11 mouse cellular contexts compared by ENCODE assay signal in the genomic region with DNA sequence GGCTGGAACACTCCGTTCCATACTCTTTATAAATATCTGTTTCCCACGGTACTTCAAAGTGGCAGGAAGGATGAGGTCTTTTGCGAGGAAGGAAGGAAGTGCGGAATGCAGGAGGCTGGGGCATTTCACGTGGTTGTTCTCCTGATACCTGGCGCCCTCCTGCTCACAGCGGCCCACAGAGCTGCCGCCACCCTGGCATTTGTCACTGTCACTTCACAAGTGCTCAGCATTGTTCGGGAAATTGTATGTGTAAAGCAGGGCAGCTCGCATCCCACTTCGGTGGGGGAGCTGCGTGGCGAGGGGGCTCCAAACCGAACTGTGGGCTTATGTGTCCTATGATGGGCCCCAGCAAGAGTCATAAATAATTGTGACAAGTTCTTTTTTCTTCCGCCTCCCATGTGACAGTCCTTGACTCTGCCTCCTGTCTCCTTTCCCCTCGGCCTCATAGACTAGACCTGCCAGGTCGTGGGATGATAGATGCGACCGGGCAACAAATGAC.
DNase-seq lines count a peak whose midpoint lies in the region; ATAC-seq and TF ChIP-seq lines count a peak whose summit lies in the region.
"Had no signal": no experiment of that assay in that cellular context is flagged by ENCODE, and none has a peak within 500 bp of the region (broad histone marks: within the 10 kb centered on the region; RNA-seq: fewer than 3 reads in every experiment).

No protein-coding gene starts in this region.

- H3K36me3 ChIP-seq in hindbrain, postnatal 0 days (ENCODE audit: insufficient read depth, low read length) = no peaks in the 10 kb centered on the region
- no peaks in the 10 kb centered on the region for H3K36me3 ChIP-seq in lung, postnatal 0 days (ENCODE audit: insufficient read depth, low read length)
- H3K36me3 ChIP-seq in forebrain, embryonic 14.5 days (ENCODE audit: control insufficient read depth, insufficient read depth, low read length) = no peaks in the 10 kb centered on the region
- no peaks in the 10 kb centered on the region for H3K36me3 ChIP-seq in forebrain, postnatal 0 days (ENCODE audit: insufficient read depth)

- H3K9me3 ChIP-seq in hindbrain, postnatal 0 days (ENCODE audit: low read length) = no peaks in the 10 kb centered on the region
- H3K9me3 ChIP-seq in lung, postnatal 0 days (ENCODE audit: low read length) = no peaks in the 10 kb centered on the region
- H3K9me3 ChIP-seq in forebrain, embryonic 14.5 days (replicated peaks; ENCODE audit: control insufficient read depth, low read length) = no peaks in the 10 kb centered on the region
- no peaks in the 10 kb centered on the region for H3K9me3 ChIP-seq in forebrain, postnatal 0 days (ENCODE audit: low read length)
- H3K9me3 ChIP-seq: forebrain, embryonic 13.5 days had no signal

- H3K4me3 ChIP-seq in hindbrain, postnatal 0 days (ENCODE audit: low read length) = no peak overlapping the region
- no peak overlapping the region for H3K4me3 ChIP-seq in lung, postnatal 0 days (ENCODE audit: low read depth, low read length)
- H3K4me3 ChIP-seq in forebrain, embryonic 14.5 days (ENCODE audit: low read depth, low read length) = no peak overlapping the region
- H3K4me3 ChIP-seq in forebrain, postnatal 0 days (ENCODE audit: low read depth, low read length) = no peak overlapping the region
- H3K4me3 ChIP-seq: forebrain, embryonic 13.5 days; left cerebral cortex, adult 2 months had no signal

- peak; percentile 22 for DNase-seq in adrenal gland, adult 8-10 months
- peak; percentile 44 for DNase-seq in embryo, embryonic 11 days
- peak; percentile 22 for DNase-seq in hindbrain, postnatal 0 days (ENCODE audit: low spot score)
- peak; percentile 23 for DNase-seq in lung, postnatal 0 days (ENCODE audit: low spot score)
- DNase-seq in forebrain, embryonic 14.5 days (ENCODE audit: low spot score) = no peak
- no peak for DNase-seq in right cerebral cortex, postnatal 25 days
- no peak for DNase-seq in forebrain, postnatal 0 days
- DNase-seq in layer of hippocampus, adult 11-12 months (ENCODE audit: low spot score) = no peak
- DNase-seq: cerebellum, adult 9-10 months had no signal

- ATAC-seq in hindbrain, postnatal 0 days = no peak
- peak; percentile 69 for ATAC-seq in lung, postnatal 0 days
- no peak for ATAC-seq in forebrain, embryonic 14.5 days
- ATAC-seq in forebrain, postnatal 0 days = no peak
- ATAC-seq: forebrain, embryonic 13.5 days had no signal

- H3K27ac ChIP-seq in hindbrain, postnatal 0 days = no peak overlapping the region
- H3K27ac ChIP-seq in lung, postnatal 0 days (ENCODE audit: low read length) = no peak overlapping the region
- H3K27ac ChIP-seq in forebrain, embryonic 14.5 days (ENCODE audit: low read depth, low read length) = no peak overlapping the region
- H3K27ac ChIP-seq in forebrain, postnatal 0 days (ENCODE audit: low read depth, low read length) = no peak overlapping the region
- H3K27ac ChIP-seq: forebrain, embryonic 13.5 days; left cerebral cortex, adult 2 months had no signal

- H3K4me2 ChIP-seq in hindbrain, postnatal 0 days (ENCODE audit: low read depth, low read length) = peak overlapping the region; percentile 18; the same call in 1 of the 2 replicates
- H3K4me2 ChIP-seq in lung, postnatal 0 days (replicated peaks; ENCODE audit: low read depth, low read length) = no peak overlapping the region; the same call in 1 of the 2 replicates
- H3K4me2 ChIP-seq in forebrain, embryonic 14.5 days (ENCODE audit: low read length) = no peak overlapping the region
- no peak overlapping the region for H3K4me2 ChIP-seq in forebrain, postnatal 0 days (ENCODE audit: low read depth)
- H3K4me2 ChIP-seq: forebrain, embryonic 13.5 days had no signal

- 0 out of 2 replicates have a peak, but pooled peaks cover 6% of the 10 kb centered on the region for H3K4me1 ChIP-seq in hindbrain, postnatal 0 days (ENCODE audit: insufficient read depth, low read length)
- no peaks in the 10 kb centered on the region for H3K4me1 ChIP-seq in lung, postnatal 0 days (ENCODE audit: insufficient read depth, low read depth, low read length)
- no peaks in the 10 kb centered on the region for H3K4me1 ChIP-seq in forebrain, embryonic 14.5 days (ENCODE audit: control insufficient read depth, insufficient read depth, low read length)
- no peaks in the 10 kb centered on the region for H3K4me1 ChIP-seq in forebrain, postnatal 0 days (ENCODE audit: insufficient read depth)
- H3K4me1 ChIP-seq: forebrain, embryonic 13.5 days had no signal

- whole genome bisulfite sequencing in hindbrain, postnatal 0 days = 50% methylated on average over 19 of the region's 19 CpGs
- WGBS in lung, postnatal 0 days = 21% methylated on average over 19 of the region's 19 CpGs
- WGBS in forebrain, embryonic 14.5 days = 83% methylated on average over 19 of the region's 19 CpGs
- 80% methylated on average over 19 of the region's 19 CpGs for WGBS in forebrain, postnatal 0 days

- H3K9ac ChIP-seq in hindbrain, postnatal 0 days (replicated peaks; ENCODE audit: low read length) = 0 out of 2 replicates have a peak overlapping the region, but pooled peaks have one; percentile 9
- H3K9ac ChIP-seq in lung, postnatal 0 days (replicated peaks; ENCODE audit: low read depth) = no peak overlapping the region
- H3K9ac ChIP-seq in forebrain, embryonic 14.5 days (ENCODE audit: low read length) = no peak overlapping the region
- H3K9ac ChIP-seq in forebrain, postnatal 0 days = no peak overlapping the region
- H3K9ac ChIP-seq: forebrain, embryonic 13.5 days had no signal

- H3K27me3 ChIP-seq in hindbrain, postnatal 0 days (ENCODE audit: insufficient read depth, low read length) = no peaks in the 10 kb centered on the region
- no peaks in the 10 kb centered on the region for H3K27me3 ChIP-seq in lung, postnatal 0 days (replicated peaks; ENCODE audit: insufficient read depth, low read length)
- no peaks in the 10 kb centered on the region for H3K27me3 ChIP-seq in forebrain, embryonic 14.5 days (replicated peaks; ENCODE audit: control insufficient read depth, insufficient read depth, low read length)
- H3K27me3 ChIP-seq in forebrain, postnatal 0 days (ENCODE audit: insufficient read depth, low read length) = no peaks in the 10 kb centered on the region
- H3K27me3 ChIP-seq: forebrain, embryonic 13.5 days had no signal

- TF ChIP-seq EP300 in lung, postnatal 0 days (IDR thresholded peaks at IDR 0.05) = peak; percentile 92

- no peak for TF ChIP-seq CTCF in hindbrain, postnatal 0 days (IDR thresholded peaks at IDR 0.05; ENCODE audit: low read depth)
- no peak for TF ChIP-seq CTCF in lung, postnatal 0 days (IDR thresholded peaks at IDR 0.05)
- no peak for TF ChIP-seq CTCF in forebrain, postnatal 0 days (IDR thresholded peaks at IDR 0.05; ENCODE audit: low read depth)

Comparison
In these comparisons a context has a peak if more than half of its experiments do, and no peak if none do; other contexts are left out.
1. DNase-seq: peak in adrenal gland, adult 8-10 months (single experiment), embryo, embryonic 11 days (single experiment), hindbrain, postnatal 0 days (single experiment) and lung, postnatal 0 days (single experiment); none in forebrain, embryonic 14.5 days (single experiment), right cerebral cortex, postnatal 25 days (single experiment), forebrain, postnatal 0 days (single experiment) and layer of hippocampus, adult 11-12 months (single experiment).